Mouse (Mus musculus) common myeloid progenitor, adult 5-6 weeks (primary cell): ENCODE results near the gene C2cd6. TPM values are rescaled to one million over a fixed set of nuclear protein-coding genes. Genes with fewer than 3 reads are reported as not detected.

Experiments
- ATAC-seq: replicated peaks from 2 replicates; pipeline ENCODE4 v1.8.0; 2016; ENCODE audit warnings: low read depth, mild to moderate bottlenecking, moderate TSS enrichment, inconsistent platforms; ENCODE audit not compliant: poor library complexity, severe bottlenecking
- total RNA-seq: library from RNA; stranded (forward); fragments of 200-1000, 187-1606 nt; gene quantifications from 2 replicates; pipeline ENCODE4 v1.2.3, GENCODE M21; 2017

Gene C2cd6
- total RNA-seq = not detected in 2 replicates

- no peak for ATAC-seq
These were observed at the start of gene C2cd6 for GRCm38 (mm10) chr1:59094705-59095104. C2cd6 (minus strand) TSS chr1:59094900.

GRCm38 (mm10) chr1:59142809-59143208, 48.1 kb upstream of the C2cd6 start:
- peak; percentile 88 for ATAC-seq

GRCm38 (mm10) chr1:59134419-59134818, 39.7 kb upstream of the C2cd6 start:
- ATAC-seq = no peak

GRCm38 (mm10) chr1:59128879-59129278, 34.2 kb upstream of the C2cd6 start:
- ATAC-seq = no peak

GRCm38 (mm10) chr1:59125558-59125957, 30.9 kb upstream of the C2cd6 start:
- no peak for ATAC-seq

- peak; percentile 95 for ATAC-seq
These were observed 25.2 kb upstream of the C2cd6 start, which contains the start of gene Tmem237 for GRCm38 (mm10) chr1:59119720-59120457. Tmem237 (minus strand) TSS chr1:59120408.

GRCm38 (mm10) chr1:59110524-59110923, 15.8 kb upstream of the C2cd6 start:
- ATAC-seq = no peak

GRCm38 (mm10) chr1:59102071-59102470, 7.4 kb upstream of the C2cd6 start:
- ATAC-seq = no peak

- ATAC-seq = no peak
These were observed 6.3 kb upstream of the C2cd6 start for GRCm38 (mm10) chr1:59101020-59101419.

GRCm38 (mm10) chr1:59070867-59071266, 23.8 kb downstream of the C2cd6 start:
- ATAC-seq = no peak

GRCm38 (mm10) chr1:59067976-59068375, 26.7 kb downstream of the C2cd6 start:
- ATAC-seq = no peak

GRCm38 (mm10) chr1:59063697-59064096, 31.0 kb downstream of the C2cd6 start:
- no peak for ATAC-seq

GRCm38 (mm10) chr1:59056955-59057354, 37.7 kb downstream of the C2cd6 start:
- ATAC-seq = no peak

GRCm38 (mm10) chr1:59051306-59051705, 43.4 kb downstream of the C2cd6 start:
- no peak for ATAC-seq

- no peak for ATAC-seq
These were observed 57.0 kb downstream of the C2cd6 start for GRCm38 (mm10) chr1:59037723-59038122.

GRCm38 (mm10) chr1:59021556-59021955, 73.1 kb downstream of the C2cd6 start:
- no peak for ATAC-seq

- peak; percentile 71; the same call in 1 of the 2 replicates for ATAC-seq
These were observed 85.5 kb downstream of the C2cd6 start for GRCm38 (mm10) chr1:59009250-59009649.

Other genes with a start within 250 kb of the C2cd6 start
- 21.3 and 33.3 TPM in 2 replicates for gene Trak2, start 121.5 kb downstream of the C2cd6 start, total RNA-seq
- gene Stradb, start 121.4 kb downstream of the C2cd6 start, total RNA-seq = 7.9 and 13.1 TPM in 2 replicates
- 14.3 and 23.7 TPM in 2 replicates for gene Tmem237, start 25.5 kb upstream of the C2cd6 start, total RNA-seq
- gene Mpp4, start 68.5 kb upstream of the C2cd6 start, total RNA-seq = 1.3 and 3.4 TPM in 2 replicates
- 12.6 and 17.1 TPM in 2 replicates for gene Als2, start 142.3 kb upstream of the C2cd6 start, total RNA-seq
- not detected in 2 replicates for gene Cdk15, start 162.0 kb upstream of the C2cd6 start, total RNA-seq